Mouse (Mus musculus) liver, embryonic 14.5 days (tissue): ENCODE measurements at regions not wholly inside any gene's neighbourhood (a gene's known extent, or its start where the extent isn't known, plus 50 kb on each side); places are given as distances from the start of the nearest gene placed in this dataset.
A peak's percentile ranks its signal among the peaks of the same experiment; 100 is the strongest.
"Not testable (repeated sequence)": the region's sequence is repeated elsewhere in the genome, so short reads cannot be mapped to it uniquely, and the experiment has no call there.

Experiments
- ATAC-seq: fragments of 200-750 bp; cut with Nextera tagmentation; 2 replicates; pipeline ENCODE4 v1.8.0; 2017; ENCODE audit warnings: moderate number of reproducible peaks, mild to moderate bottlenecking, moderate library complexity; ENCODE audit not compliant: insufficient read depth
- DNase-seq, 3 experiments: peaks; one replicate each; pipeline ENCODE4 v3.0.0-alpha.2; 2012 to 2013; ENCODE audit warnings: low read depth in 3 of 3, low spot score in 3 of 3
- H3K27ac ChIP-seq: fragments of 300-500 bp; sonication (generic); 2 replicates; pipeline ENCODE4 v1.5.1; 2014; ENCODE audit warnings: moderate library complexity, mild to moderate bottlenecking, control low read depth, inconsistent platforms
- H3K27me3 ChIP-seq: fragments of 300-500 bp; sonication (generic); 2 replicates; pipeline ENCODE4 v1.6.1; 2014; ENCODE audit warnings: mild to moderate bottlenecking, low read length, moderate library complexity; ENCODE audit not compliant: control insufficient read depth, insufficient read depth
- H3K36me3 ChIP-seq: fragments of 300-500 bp; sonication (generic); replicated peaks from 2 replicates; pipeline ENCODE4 v1.6.1; 2014; ENCODE audit warnings: low read depth; ENCODE audit not compliant: control insufficient read depth, insufficient read depth
- H3K4me1 ChIP-seq, 2 experiments: fragments of 200-500 bp in 1 of 2; fragments of 300-500 bp in 1 of 2; sonication (generic) in 1 of 2; replicated peaks; 2 replicates each; pipeline ENCODE4 v1.6.1; 2012 to 2014; ENCODE audit warnings: antibody characterized with exemption in 1 of 2, inconsistent platforms in 1 of 2, low read length in 1 of 2; ENCODE audit not compliant: control insufficient read depth in 2 of 2, insufficient read depth in 2 of 2
- H3K4me2 ChIP-seq: fragments of 300-500 bp; sonication (generic); 2 replicates; pipeline ENCODE4 v1.6.1; 2014; ENCODE audit warnings: low read depth, mild to moderate bottlenecking, control low read depth, moderate library complexity
- H3K4me3 ChIP-seq, 2 experiments: fragments of 200-500 bp in 1 of 2; fragments of 300-500 bp in 1 of 2; sonication (generic) in 1 of 2; 2 replicates each; pipeline ENCODE4 v1.5.1; 2012 to 2014; ENCODE audit warnings: low read depth in 2 of 2, low read length in 2 of 2, mild to moderate bottlenecking in 2 of 2, control low read depth in 1 of 2, inconsistent platforms in 1 of 2, moderate library complexity in 1 of 2; ENCODE audit not compliant: insufficient read depth in 1 of 2
- H3K9ac ChIP-seq: fragments of 300-500 bp; sonication (generic); replicated peaks from 2 replicates; pipeline ENCODE4 v1.6.1; 2014; ENCODE audit warnings: mild to moderate bottlenecking, control low read depth, moderate library complexity
- H3K9me3 ChIP-seq: fragments of 300-500 bp; sonication (generic); 2 replicates; pipeline ENCODE4 v1.6.1; 2016; ENCODE audit warnings: low read length, mixed read lengths; ENCODE audit not compliant: control insufficient read depth
- CTCF ChIP-seq: IDR thresholded peaks from 2 replicates; pipeline ENCODE4 v1.5.1; 2016; ENCODE audit warnings: antibody characterized with exemption, low read depth, control low read depth
- EP300 ChIP-seq: IDR thresholded peaks from 2 replicates; pipeline ENCODE4 v1.6.1; 2016; ENCODE audit warnings: antibody characterized with exemption, low read depth
- WGBS: fragments of 180-500 bp; shearing (Covaris S2); extraction: QIAGEN DNeasy Blood & Tissue Kit; methylation state at CpG from one replicate; pipeline ENCODE4 v1.1.7; 2014; ENCODE audit not compliant: insufficient replicate concordance; 5-methylcytosine and 5-hydroxymethylcytosine counted together

GRCm38 (mm10) chr9:8769996-8770395, 129.6 kb upstream of the Pgr start:
- WGBS = 44% methylated on average over 4 of the region's 4 CpGs

GRCm38 (mm10) chr9:8781336-8781735, 118.3 kb upstream of the Pgr start:
- H3K36me3 ChIP-seq, H3K27me3 ChIP-seq, ATAC-seq, H3K9me3 ChIP-seq, H3K4me2 ChIP-seq, H3K9ac ChIP-seq, H3K4me3 ChIP-seq, H3K4me1 ChIP-seq, H3K27ac ChIP-seq, DNase-seq: not testable (repeated sequence)
- 33% methylated on average over 3 of the region's 3 CpGs for WGBS

More at GRCm38 (mm10) chr9:8769996-8770395, 129.6 kb upstream of the Pgr start:
- Histone ChIP-seq H3K4me2 (no peak overlapping the region), H3K4me1 (no peaks in the 10 kb centered on the region), H3K9me3 (no peaks in the 10 kb centered on the region), H3K4me3 (no peak overlapping the region), H3K27ac (no peak overlapping the region), H3K9ac (no peak overlapping the region), H3K36me3 (no peaks in the 10 kb centered on the region), H3K27me3 (no peaks in the 10 kb centered on the region)
- no peak for DNase-seq
- TF ChIP-seq EP300 (no peak), CTCF (no peak)
- no peak for ATAC-seq

- 61% methylated on average over 4 of the region's 4 CpGs for WGBS
- Histone ChIP-seq H3K9me3 (no peaks in the 10 kb centered on the region), H3K36me3 (no peaks in the 10 kb centered on the region), H3K4me3 (no peak overlapping the region), H3K9ac (no peak overlapping the region), H3K27ac (no peak overlapping the region), H3K4me2 (no peak overlapping the region), H3K27me3 (no peaks in the 10 kb centered on the region), H3K4me1 (no peaks in the 10 kb centered on the region)
- no peak for DNase-seq
- TF ChIP-seq CTCF (no peak), EP300 (no peak)
- no peak for ATAC-seq
Observed at GRCm38 (mm10) chr9:8814236-8814635, 85.4 kb upstream of the Pgr start.

- no peak overlapping the region for H3K4me3 ChIP-seq
- ATAC-seq (peak; percentile 60; the same call in 1 of the 2 replicates), DNase-seq (no peak)
- H3K27me3 ChIP-seq = no peaks in the 10 kb centered on the region
- no peaks in the 10 kb centered on the region for H3K4me1 ChIP-seq
- H3K9ac ChIP-seq = no peak overlapping the region
- no peaks in the 10 kb centered on the region for H3K36me3 ChIP-seq
- TF ChIP-seq CTCF = no peak
- TF ChIP-seq EP300 = peak; percentile 46; the same call in 1 of the 2 replicates
- WGBS = 8% methylated on average over 1 of the region's 1 CpGs
- no peaks in the 10 kb centered on the region for H3K9me3 ChIP-seq
- no peak overlapping the region for H3K27ac ChIP-seq
- H3K4me2 ChIP-seq = no peak overlapping the region
Observed at GRCm38 (mm10) chr9:8823719-8824371, 75.8 kb upstream of the Pgr start.

GRCm38 (mm10) chr9:8832150-8832549, 67.5 kb upstream of the Pgr start:
- Histone ChIP-seq H3K36me3 (no peaks in the 10 kb centered on the region), H3K9ac (no peak overlapping the region), H3K4me2 (no peak overlapping the region), H3K27ac (no peak overlapping the region), H3K4me1 (no peaks in the 10 kb centered on the region), H3K9me3 (no peaks in the 10 kb centered on the region), H3K27me3 (no peaks in the 10 kb centered on the region), H3K4me3 (no peak overlapping the region)
- ATAC-seq (no peak), DNase-seq (no peak)
- TF ChIP-seq CTCF (no peak), EP300 (no peak)
- WGBS = 48% methylated on average over 4 of the region's 4 CpGs
